10 mouse cellular contexts compared by ENCODE assay signal in genomic region chr2:64394619-64395294, GRCm38 (mm10).
DNase-seq lines count a peak whose midpoint lies in the region; ATAC-seq lines count a peak whose summit lies in the region.
"Had no signal": no experiment of that assay in that cellular context is flagged by ENCODE, and none has a peak within 500 bp of the region (broad histone marks: within the 10 kb centered on the region; RNA-seq: fewer than 3 reads in every experiment).

No protein-coding gene starts in this region.

- peaks cover 7% of the 10 kb centered on the region; the same call in 1 of the 2 replicates for H3K4me1 ChIP-seq in kidney, embryonic 15.5 days
- peaks cover 23% of the 10 kb centered on the region for H3K4me1 ChIP-seq in forebrain, embryonic 10.5 days
- H3K4me1 ChIP-seq: liver, embryonic 13.5 days had no signal

- H3K4me2 ChIP-seq in kidney, embryonic 15.5 days: no peak overlapping the region
- H3K4me2 ChIP-seq: liver, embryonic 13.5 days had no signal

- DNase-seq in kidney, postnatal 25 days: no peak
- peak; percentile 17 for DNase-seq in forebrain, embryonic 10.5 days (ENCODE audit: extremely low spot score, low spot score)
- DNase-seq in layer of hippocampus, adult 9-10 months (ENCODE audit: low spot score): peak; percentile 13
- DNase-seq in retina, embryonic 14.5 days (ENCODE audit: low spot score): peak; percentile 72
- no peak for DNase-seq in adrenal gland, postnatal 10 days
- DNase-seq in kidney, postnatal 10 days: no peak
- DNase-seq: liver, embryonic 13.5 days had no signal

- WGBS in kidney, embryonic 15.5 days: 44% methylated on average over 11 of the region's 11 CpGs
- WGBS in forebrain, embryonic 10.5 days: 23% methylated on average over 11 of the region's 11 CpGs

- no peaks in the 10 kb centered on the region for H3K27me3 ChIP-seq in kidney, embryonic 15.5 days
- no peaks in the 10 kb centered on the region for H3K27me3 ChIP-seq in forebrain, embryonic 10.5 days (ENCODE audit: poor library complexity, severe bottlenecking)
- H3K27me3 ChIP-seq: liver, embryonic 13.5 days had no signal

- H3K27ac ChIP-seq in kidney, embryonic 15.5 days: 0 out of 2 replicates have a peak overlapping the region, but pooled peaks have one; percentile 18
- peak overlapping the region; percentile 66 for H3K27ac ChIP-seq in forebrain, embryonic 10.5 days
- H3K27ac ChIP-seq: liver, embryonic 13.5 days had no signal

- H3K4me3 ChIP-seq in kidney, embryonic 15.5 days (replicated peaks): no peak overlapping the region
- H3K4me3 ChIP-seq in forebrain, embryonic 10.5 days: peak overlapping the region; percentile 3; the same call in 1 of the 2 replicates
- H3K4me3 ChIP-seq: erythroblast, embryonic 14.5 days; liver, embryonic 13.5 days had no signal

- H3K36me3 ChIP-seq in kidney, embryonic 15.5 days: no peaks in the 10 kb centered on the region
- H3K36me3 ChIP-seq in forebrain, embryonic 10.5 days (replicated peaks): no peaks in the 10 kb centered on the region
- H3K36me3 ChIP-seq: liver, embryonic 13.5 days had no signal

- peak; percentile 65 for ATAC-seq in kidney, embryonic 15.5 days (replicated peaks; ENCODE audit: low FRiP score)
- ATAC-seq in inflammation-experienced regulatory T-cells, adult 6 months: no peak

- H3K9me3 ChIP-seq in kidney, embryonic 15.5 days (replicated peaks): no peaks in the 10 kb centered on the region
- no peaks in the 10 kb centered on the region for H3K9me3 ChIP-seq in forebrain, embryonic 10.5 days
- H3K9me3 ChIP-seq: liver, embryonic 13.5 days had no signal

- no peak overlapping the region for H3K9ac ChIP-seq in kidney, embryonic 15.5 days
- H3K9ac ChIP-seq: liver, embryonic 13.5 days had no signal

Comparison
In these comparisons a context has a peak if more than half of its experiments do, and no peak if none do; other contexts are left out.
1. DNase-seq: peak in forebrain, embryonic 10.5 days (single experiment), layer of hippocampus, adult 9-10 months (single experiment) and retina, embryonic 14.5 days (single experiment); none in kidney, postnatal 25 days (0 of 2), adrenal gland, postnatal 10 days (single experiment) and kidney, postnatal 10 days (single experiment).